Mouse (Mus musculus) embryonic fibroblast, embryonic 13.5 days (primary cell): ENCODE measurements around the gene Fbxw4.

ENCODE experiments used
- CTCF ChIP-seq: IDR thresholded peaks from 2 replicates; pipeline ENCODE4 v1.5.1; 2011; ENCODE audit warnings: mild to moderate bottlenecking, control low read depth, low read length, moderate library complexity, borderline replicate concordance; ENCODE audit not compliant: insufficient read depth
- POLR2A ChIP-seq: IDR thresholded peaks from 2 replicates; pipeline ENCODE4 v1.6.1; 2011; ENCODE audit warnings: low read depth, mild to moderate bottlenecking, control low read depth, low read length, moderate library complexity

DNA sequence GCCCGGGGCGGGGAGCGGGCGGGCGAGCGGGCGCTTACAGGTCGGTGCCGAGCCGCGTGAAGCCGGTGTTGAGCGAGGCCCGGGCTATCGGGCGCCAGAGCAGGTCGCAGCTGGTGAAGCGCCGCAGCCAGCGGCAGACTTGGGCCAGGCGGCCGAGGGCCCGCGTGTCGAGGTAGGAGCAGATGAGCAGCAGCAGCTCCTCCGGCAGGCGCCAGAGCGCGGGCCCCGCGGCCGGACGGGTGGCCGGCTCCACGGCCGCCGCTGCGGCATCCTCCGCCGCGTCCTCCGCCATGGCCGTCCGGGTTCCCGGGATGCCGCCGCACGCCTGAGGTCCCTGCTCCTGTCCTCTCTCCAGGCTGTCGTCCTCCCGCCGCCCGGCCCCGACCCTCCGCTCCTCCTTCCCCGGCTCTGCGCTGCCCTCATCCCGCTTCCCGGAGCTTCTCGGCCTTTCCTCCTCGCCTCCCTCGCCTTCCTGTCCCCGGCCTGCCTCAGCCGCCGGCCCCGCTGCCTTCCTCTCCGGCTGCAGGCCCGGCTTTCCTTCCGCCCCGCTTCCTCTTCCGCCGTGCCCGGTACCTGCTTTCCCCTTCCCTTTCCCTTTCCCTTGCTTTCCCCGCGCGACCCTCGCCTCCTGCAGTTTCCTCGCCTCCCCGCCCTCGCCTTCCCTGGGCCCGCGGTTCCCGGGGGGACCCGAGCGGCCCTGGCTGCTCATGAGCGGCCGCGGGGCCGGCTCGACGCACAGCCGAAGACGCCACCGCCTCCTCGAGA, at the start of gene Fbxw4:
- TF ChIP-seq CTCF (no peak), POLR2A (peak; percentile 80)
